Comparison of ENCODE assay signal across 19 mouse cellular contexts in genomic region chr9:106411729-106412128, GRCm38 (mm10). TPM values are rescaled to one million over a fixed set of nuclear protein-coding genes. Genes with fewer than 3 reads are reported as not detected.
A peak's percentile ranks its signal among the peaks of the same experiment; 100 is the strongest.
DNase-seq lines count a peak whose midpoint lies in the region; ATAC-seq and TF ChIP-seq lines count a peak whose summit lies in the region.
"Had no signal": no experiment of that assay in that cellular context is flagged by ENCODE, and none has a peak within 500 bp of the region (broad histone marks: within the 10 kb centered on the region; RNA-seq: fewer than 3 reads in every experiment).

No protein-coding gene starts in this region.

- no peak overlapping the region for H3K4me3 ChIP-seq in gastrocnemius, adult 2 months
- H3K4me3 ChIP-seq in liver, embryonic 12.5 days: peak overlapping the region; percentile 18; the same call in 1 of the 2 replicates
- H3K4me3 ChIP-seq: hindbrain, embryonic 10.5 days; limb, embryonic 15.5 days; midbrain, embryonic 12.5 days; neural tube, embryonic 13.5 days had no signal

- peak; percentile 63 for DNase-seq in gastrocnemius, adult 2 months
- DNase-seq in gastrocnemius, postnatal 10 days: no peak
- DNase-seq in neural tube, embryonic 10.5 days (ENCODE audit: extremely low spot score, low spot score): no peak
- no peak for DNase-seq in cerebellum, adult 9-11 months
- DNase-seq: cerebellum, postnatal 10 days; forebrain, postnatal 0 days; gastrocnemius, postnatal 36 days; kidney, postnatal 4 days; lung, postnatal 4 days; retina, postnatal 1 day had no signal

- H3K27me3 ChIP-seq in liver, embryonic 12.5 days (replicated peaks): peaks cover 17% of the 10 kb centered on the region; the same call in 1 of the 2 replicates
- H3K27me3 ChIP-seq: limb, embryonic 15.5 days; midbrain, embryonic 12.5 days; neural tube, embryonic 13.5 days had no signal

- WGBS in liver, embryonic 12.5 days (ENCODE audit: insufficient replicate concordance): 36% methylated on average over 6 of the region's 6 CpGs

- intact Hi-C loops in gastrocnemius, adult 2 months (cut with DNase I): no loop called here

- H3K27ac ChIP-seq in gastrocnemius, adult 2 months: peak overlapping the region; percentile 77
- peak overlapping the region; percentile 66 for H3K27ac ChIP-seq in liver, embryonic 12.5 days
- H3K27ac ChIP-seq: hindbrain, embryonic 10.5 days; limb, embryonic 15.5 days; midbrain, embryonic 12.5 days; neural tube, embryonic 13.5 days had no signal

- H3K4me1 ChIP-seq in liver, embryonic 12.5 days: peaks cover 36% of the 10 kb centered on the region
- H3K4me1 ChIP-seq: neural tube, embryonic 13.5 days had no signal

- TF ChIP-seq CTCF in gastrocnemius, adult 2 months (IDR thresholded peaks at IDR 0.05): no peak

- peak; percentile 64 for ATAC-seq in erythroblast, adult 5-6 weeks (replicated peaks; ENCODE audit: low FRiP score, poor library complexity, severe bottlenecking)
- ATAC-seq in liver, embryonic 12.5 days: peak; percentile 84
- ATAC-seq in megakaryocyte, adult 5-6 weeks (ENCODE audit: poor library complexity, severe bottlenecking): 0 out of 2 replicates have a peak, but pooled peaks have one; percentile 9
- ATAC-seq: CD4-positive, CD25-positive, alpha-beta regulatory T cell, adult 4 months; forebrain, postnatal 0 days; intestine, postnatal 0 days had no signal

- peak overlapping the region; percentile 48; the same call in 1 of the 2 replicates for H3K9ac ChIP-seq in liver, embryonic 12.5 days
- H3K9ac ChIP-seq: forebrain, postnatal 0 days; limb, embryonic 15.5 days; midbrain, embryonic 12.5 days; neural tube, embryonic 13.5 days had no signal

- H3K36me3 ChIP-seq in liver, embryonic 12.5 days: no peaks in the 10 kb centered on the region
- H3K36me3 ChIP-seq: hindbrain, embryonic 10.5 days; limb, embryonic 15.5 days; midbrain, embryonic 12.5 days; neural tube, embryonic 13.5 days had no signal

- peak overlapping the region; percentile 61 for H3K4me2 ChIP-seq in liver, embryonic 12.5 days
- H3K4me2 ChIP-seq: limb, embryonic 15.5 days; midbrain, embryonic 12.5 days; neural tube, embryonic 13.5 days had no signal

- peaks cover 5% of the 10 kb centered on the region for H3K9me3 ChIP-seq in liver, embryonic 12.5 days (replicated peaks)
- H3K9me3 ChIP-seq: limb, embryonic 15.5 days; midbrain, embryonic 12.5 days; neural tube, embryonic 13.5 days had no signal

RNA-seq across cellular contexts. Expression of gene Rpl29, which starts 17.5 kb away (rescaled TPM):
- 100 to 1,000 TPM; 253 to 301 TPM for total RNA-seq in gastrocnemius, adult 2 months (2021)
- total RNA-seq in gastrocnemius, postnatal 10 days (2021): 100 to 1,000 TPM; 456 to 462 TPM
- 553 and 845 TPM in 2 replicates for total RNA-seq in erythroblast, adult 5-6 weeks (2015; ENCODE audit: low replicate concordance)
- total RNA-seq in erythroblast, adult 5-6 weeks (2017; ENCODE audit: low replicate concordance): 192 and 282 TPM in 2 replicates
- 870 and 914 TPM in 2 replicates for polyA plus RNA-seq in liver, embryonic 12.5 days (2016; fragmentation: Nextera tagmentation; extraction: Ambion mirVana)
- 1,974 and 2,078 TPM in 2 replicates for total RNA-seq in megakaryocyte, adult 5-6 weeks (2015)
- total RNA-seq in megakaryocyte, adult 5-6 weeks (2017): 1,150 and 1,200 TPM in 2 replicates

RNA-seq across cellular contexts. Expression of gene Acy1, which starts 26.4 kb away (rescaled TPM):
- total RNA-seq in gastrocnemius, adult 2 months (2021): 10 to 100 TPM in 1 of 2 experiments, 1 to 10 TPM in 1; 8.2 to 14.9 TPM
- total RNA-seq in gastrocnemius, postnatal 10 days (2021): 10 to 100 TPM; 12.3 to 12.5 TPM
- 0.77 and 4.2 TPM in 2 replicates for total RNA-seq in erythroblast, adult 5-6 weeks (2015; ENCODE audit: low replicate concordance)
- 4.5 and 7.4 TPM in 2 replicates for total RNA-seq in erythroblast, adult 5-6 weeks (2017; ENCODE audit: low replicate concordance)
- 34.0 and 35.2 TPM in 2 replicates for polyA plus RNA-seq in liver, embryonic 12.5 days (2016; fragmentation: Nextera tagmentation; extraction: Ambion mirVana)
- total RNA-seq in megakaryocyte, adult 5-6 weeks (2015): 1.4 and 4.8 TPM in 2 replicates
- 3.5 and 4.8 TPM in 2 replicates for total RNA-seq in megakaryocyte, adult 5-6 weeks (2017)

RNA-seq across cellular contexts. Expression of gene Abhd14b, which starts 35.5 kb away (rescaled TPM):
- 1 to 10 TPM; 4.8 to 6.1 TPM for total RNA-seq in gastrocnemius, adult 2 months (2021)
- total RNA-seq in gastrocnemius, postnatal 10 days (2021): 1 to 10 TPM; 6.3 to 7.5 TPM
- 2.5 TPM in 1 of 2 replicates, not detected in the other for total RNA-seq in erythroblast, adult 5-6 weeks (2015; ENCODE audit: low replicate concordance)
- 0.26 TPM in 1 of 2 replicates, not detected in the other for total RNA-seq in erythroblast, adult 5-6 weeks (2017; ENCODE audit: low replicate concordance)
- polyA plus RNA-seq in liver, embryonic 12.5 days (2016; fragmentation: Nextera tagmentation; extraction: Ambion mirVana): 14.5 and 15.2 TPM in 2 replicates
- 7.7 and 8.2 TPM in 2 replicates for total RNA-seq in megakaryocyte, adult 5-6 weeks (2015)
- total RNA-seq in megakaryocyte, adult 5-6 weeks (2017): 2.9 and 3.2 TPM in 2 replicates

RNA-seq across cellular contexts. Expression of gene Abhd14a, which starts 35.7 kb away (rescaled TPM):
- total RNA-seq in gastrocnemius, adult 2 months (2021): 10 to 100 TPM; 15.9 to 19.8 TPM
- 10 to 100 TPM; 13.5 to 15.3 TPM for total RNA-seq in gastrocnemius, postnatal 10 days (2021)
- total RNA-seq in erythroblast, adult 5-6 weeks (2015; ENCODE audit: low replicate concordance): 0.77 and 7.3 TPM in 2 replicates
- 0.84 and 3.2 TPM in 2 replicates for total RNA-seq in erythroblast, adult 5-6 weeks (2017; ENCODE audit: low replicate concordance)
- 29.1 and 31.6 TPM in 2 replicates for polyA plus RNA-seq in liver, embryonic 12.5 days (2016; fragmentation: Nextera tagmentation; extraction: Ambion mirVana)
- total RNA-seq in megakaryocyte, adult 5-6 weeks (2015): 3.2 and 3.9 TPM in 2 replicates
- 2.2 and 4.2 TPM in 2 replicates for total RNA-seq in megakaryocyte, adult 5-6 weeks (2017)

RNA-seq across cellular contexts. Expression of gene Pcbp4, which starts 41.4 kb away (rescaled TPM):
- total RNA-seq in gastrocnemius, adult 2 months (2021): 10 to 100 TPM; 63.8 to 69.0 TPM
- total RNA-seq in gastrocnemius, postnatal 10 days (2021): 10 to 100 TPM; 54.2 to 68.2 TPM
- total RNA-seq in erythroblast, adult 5-6 weeks (2015; ENCODE audit: low replicate concordance): not detected in 2 replicates
- total RNA-seq in erythroblast, adult 5-6 weeks (2017; ENCODE audit: low replicate concordance): not detected in 2 replicates
- 27.3 and 30.9 TPM in 2 replicates for polyA plus RNA-seq in liver, embryonic 12.5 days (2016; fragmentation: Nextera tagmentation; extraction: Ambion mirVana)
- total RNA-seq in megakaryocyte, adult 5-6 weeks (2015): 1.5 and 2.9 TPM in 2 replicates
- 2.4 and 4.0 TPM in 2 replicates for total RNA-seq in megakaryocyte, adult 5-6 weeks (2017)

Comparison
In these comparisons a context has a peak if more than half of its experiments do, and no peak if none do; other contexts are left out.
1. ATAC-seq: peak in every context shown above with its lines; median percentile 84 in liver, embryonic 12.5 days; 64 in erythroblast, adult 5-6 weeks; 9 in megakaryocyte, adult 5-6 weeks.